Mouse (Mus musculus): ENCODE data around the gene Arhgap10.

DNA sequence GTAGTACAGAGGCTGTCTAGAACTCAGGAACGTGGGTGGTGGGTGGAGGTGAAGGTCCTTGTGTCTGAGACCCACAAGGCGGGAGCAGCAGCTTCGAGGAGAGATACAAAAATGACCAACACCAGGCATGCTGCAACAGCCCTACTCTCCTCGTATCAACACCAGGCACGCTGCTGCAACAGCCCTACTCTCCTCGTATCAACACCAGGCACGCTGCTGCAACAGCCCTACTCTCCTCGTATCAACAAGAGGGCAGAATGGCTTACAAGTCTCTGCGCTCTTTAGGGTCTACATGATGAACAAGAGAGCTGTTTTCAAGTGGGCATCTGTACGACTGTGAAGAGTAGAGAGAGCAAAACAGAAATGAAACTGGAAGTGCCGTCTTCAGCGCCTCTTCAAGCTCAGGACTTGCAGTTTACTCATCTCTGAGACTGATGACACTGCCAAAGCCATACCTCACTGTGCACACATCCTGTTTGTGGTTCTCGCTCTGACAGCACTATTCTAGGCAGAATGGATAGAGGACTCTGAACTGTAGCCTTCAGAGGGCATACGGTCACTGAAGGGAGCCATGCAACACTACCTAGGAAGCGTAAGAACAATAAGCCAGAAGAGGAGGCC lies 95.0 kb downstream of the Arhgap10 start:
- TF ChIP-seq CTCF (IDR thresholded peaks at IDR 0.05; ENCODE audit: low read depth) (no peak), EP300 (IDR thresholded peaks at IDR 0.05; ENCODE audit: low read depth) (no peak; the same call in 1 of the 2 replicates)

Measured in liver, postnatal 0 days (tissue).